Mouse (Mus musculus) megakaryocyte, adult 5-6 weeks (primary cell): ENCODE results near the gene Trmt61a. TPM values are rescaled to one million over a fixed set of nuclear protein-coding genes. Genes with fewer than 3 reads are reported as not detected.
"Not testable (repeated sequence)": the region's sequence is repeated elsewhere in the genome, so short reads cannot be mapped to it uniquely, and the experiment has no call there.

Experiments used
- ATAC-seq: 2 replicates; pipeline ENCODE4 v1.8.0; 2016; ENCODE audit warnings: mild to moderate bottlenecking, inconsistent platforms; ENCODE audit not compliant: poor library complexity, severe bottlenecking
- total RNA-seq, 2 experiments: library from RNA; stranded (forward) in 1 of 2; stranded (reverse) in 1 of 2; fragments of 153-499, 151-499 nt in 1 of 2; fragments of 221-1000, 200-1000 nt in 1 of 2; gene quantifications; 2 replicates each; pipeline versions ENCODE4 v1.2.3 to v1.2.4; 2015 to 2017

Gene Trmt61a
- total RNA-seq (2015) = 2.3 and 3.2 TPM in 2 replicates
- total RNA-seq (2017) = 2.2 and 3.8 TPM in 2 replicates

DNA sequence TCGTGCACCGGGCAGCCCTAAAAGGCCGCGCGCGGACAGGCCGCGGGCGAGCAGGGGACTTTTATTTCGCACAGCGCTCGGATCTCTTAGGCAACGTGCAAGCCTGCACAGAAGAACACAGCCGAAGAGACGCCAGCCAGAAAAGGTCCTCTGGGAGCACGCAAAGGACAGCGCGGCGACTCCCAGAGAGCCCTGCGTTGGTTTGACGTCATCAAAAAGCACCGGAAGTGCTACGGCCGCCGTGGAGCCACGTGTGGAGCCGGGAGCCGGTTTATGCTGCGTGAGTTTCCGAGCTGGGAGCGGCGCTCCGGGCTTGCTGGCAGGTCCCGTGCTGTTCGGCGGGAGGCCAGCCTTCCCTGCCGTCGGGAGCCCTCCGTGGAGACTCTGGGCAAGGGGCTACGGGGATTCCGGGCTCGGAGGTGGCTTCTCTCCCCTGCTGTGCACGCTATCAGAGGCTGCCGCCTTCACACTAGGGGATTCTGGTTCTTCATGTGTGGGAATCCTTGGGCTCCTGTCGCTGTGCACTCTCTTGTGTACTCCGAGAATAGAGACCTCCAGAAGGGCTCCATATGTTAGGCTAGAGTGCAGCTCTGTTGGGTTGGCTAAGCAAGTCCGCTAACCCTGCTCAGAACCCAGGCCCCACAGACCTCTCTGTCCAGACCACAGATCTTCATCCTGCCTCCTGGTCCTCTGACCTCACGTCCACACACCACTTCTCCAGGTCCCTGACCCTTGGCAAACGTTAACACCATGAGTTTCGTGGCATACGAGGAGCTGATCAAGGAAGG, at the start of gene Trmt61a:
Trmt61a (plus strand) TSS at position 224 of the 788 bp plus-strand sequence.
- peak; percentile 87 for ATAC-seq

DNA sequence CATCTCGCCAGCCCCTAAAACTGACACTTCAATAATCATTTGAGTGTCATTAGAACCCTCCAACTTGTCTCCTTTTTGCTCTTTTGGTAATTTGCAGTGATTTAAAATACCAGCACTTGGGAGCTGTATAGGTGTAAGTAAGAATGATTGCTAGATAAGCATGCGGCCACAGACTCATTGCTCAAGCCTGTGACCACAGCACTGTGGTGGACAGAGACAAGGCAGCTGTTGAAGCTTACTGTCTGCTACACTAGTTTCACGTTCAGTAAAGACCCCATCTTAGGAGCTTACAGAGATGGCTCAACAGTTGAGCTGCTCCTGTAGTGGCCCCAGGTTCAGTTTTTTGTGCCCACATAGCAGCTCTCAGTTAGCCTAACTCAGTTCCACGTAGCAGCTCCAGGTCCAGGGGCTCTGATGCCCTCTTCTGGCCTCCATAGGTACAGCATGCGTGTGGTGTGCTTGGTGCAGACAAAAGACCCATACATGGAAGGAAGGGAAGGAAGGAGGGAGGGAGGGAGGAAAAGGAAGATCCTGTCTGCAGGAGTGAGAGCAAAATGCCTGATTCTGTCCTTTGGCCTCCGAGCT, 29.8 kb upstream of the Trmt61a start:
- peak; percentile 86 for ATAC-seq

DNA sequence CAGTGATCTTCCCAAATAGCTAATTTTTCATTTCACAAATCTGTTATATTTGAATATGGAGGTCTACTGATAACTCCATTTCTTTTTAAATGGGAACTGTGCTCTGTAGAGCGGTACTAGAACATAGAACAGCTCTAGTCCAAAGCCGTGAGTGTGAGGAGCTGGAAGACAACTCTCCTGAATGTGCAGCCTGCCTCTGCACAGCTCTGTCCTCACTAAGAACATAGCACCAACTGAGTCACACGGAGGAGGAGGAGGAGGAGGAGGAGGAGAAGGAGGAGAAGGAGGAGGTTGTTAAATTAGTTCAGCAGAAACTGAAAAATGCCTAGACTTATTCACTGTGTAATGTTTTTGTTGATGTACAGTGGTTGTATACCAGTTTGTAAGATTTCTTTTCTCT, 25.0 kb upstream of the Trmt61a start:
- ATAC-seq = no peak

DNA sequence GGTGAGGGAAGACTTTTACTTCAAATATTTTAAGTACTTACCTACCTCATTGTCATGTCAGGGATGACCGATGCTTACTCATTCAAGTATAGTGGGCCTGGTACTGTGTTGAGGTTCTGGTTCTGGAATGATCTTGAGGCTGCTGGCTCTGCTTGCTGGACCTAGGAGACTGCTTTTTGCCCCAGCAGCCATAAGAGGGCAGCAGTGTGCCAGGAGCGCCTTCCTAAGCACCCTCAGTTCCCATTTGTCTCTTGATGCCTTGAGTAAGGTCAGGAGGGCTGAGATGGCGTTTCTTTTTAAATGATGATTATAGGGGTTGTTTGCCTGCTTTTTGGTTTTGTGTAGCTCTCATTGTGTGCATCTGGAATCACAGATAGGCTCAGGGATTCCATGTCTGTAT, 24.5 kb upstream of the Trmt61a start:
- ATAC-seq = peak; percentile 93

DNA sequence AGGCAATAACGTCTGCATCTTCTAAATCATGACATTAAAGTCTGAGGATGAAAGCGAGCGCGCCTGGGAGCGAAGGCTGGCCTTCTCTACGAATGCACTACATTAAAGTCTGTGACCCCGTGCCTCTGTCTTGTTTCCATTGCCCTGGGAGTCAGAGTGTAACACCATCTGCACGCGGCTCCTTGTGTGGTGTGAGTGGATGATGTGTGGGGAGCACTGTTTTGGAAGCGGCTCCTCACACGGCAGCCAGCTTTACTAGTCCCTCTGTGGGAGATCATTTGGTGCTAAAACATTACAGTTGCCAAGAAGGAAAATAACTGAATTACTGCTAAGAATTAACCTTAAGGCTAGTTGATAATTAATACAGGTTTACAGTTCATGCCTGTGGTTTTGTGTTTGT, 22.2 kb upstream of the Trmt61a start:
- no peak for ATAC-seq

DNA sequence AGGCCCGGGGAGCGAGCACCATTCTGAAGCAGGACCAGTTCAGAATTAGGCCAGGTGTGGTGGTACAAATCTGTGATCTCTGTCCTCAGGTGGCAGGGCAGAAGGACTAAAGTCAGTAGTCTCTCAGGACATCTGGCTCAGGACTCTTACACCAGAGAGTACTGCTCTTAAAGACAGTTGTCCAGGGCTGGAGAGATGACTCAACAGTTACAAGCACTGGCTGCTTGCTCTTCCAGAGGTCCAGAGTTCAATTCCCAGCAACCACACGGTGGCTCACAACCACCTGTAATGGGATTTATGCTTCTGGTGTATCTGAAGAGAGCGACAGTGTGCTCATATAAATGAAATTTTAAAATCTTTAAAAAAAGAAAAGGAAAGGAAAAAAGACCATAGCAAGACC, 18.6 kb upstream of the Trmt61a start:
- no peak for ATAC-seq

DNA sequence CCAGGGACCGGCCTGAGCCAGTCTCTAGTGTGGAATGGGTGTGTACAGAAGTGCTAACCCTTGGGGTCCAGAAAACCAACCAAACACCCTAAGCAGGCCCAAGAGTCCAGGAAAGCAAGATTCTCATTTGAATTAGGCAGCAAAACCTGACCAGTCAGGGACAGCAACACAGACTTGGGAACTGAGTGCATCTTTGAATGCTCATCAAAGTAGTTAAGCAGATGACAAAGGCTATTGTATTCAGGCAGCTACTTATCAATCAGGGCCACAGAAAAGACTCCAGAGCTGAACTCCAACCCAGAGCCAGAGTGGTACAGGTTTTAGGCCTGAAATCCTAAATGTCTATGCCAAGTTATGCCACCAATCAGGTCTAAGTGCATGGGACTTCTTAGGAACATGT, 17.3 kb upstream of the Trmt61a start:
- ATAC-seq = no peak

DNA sequence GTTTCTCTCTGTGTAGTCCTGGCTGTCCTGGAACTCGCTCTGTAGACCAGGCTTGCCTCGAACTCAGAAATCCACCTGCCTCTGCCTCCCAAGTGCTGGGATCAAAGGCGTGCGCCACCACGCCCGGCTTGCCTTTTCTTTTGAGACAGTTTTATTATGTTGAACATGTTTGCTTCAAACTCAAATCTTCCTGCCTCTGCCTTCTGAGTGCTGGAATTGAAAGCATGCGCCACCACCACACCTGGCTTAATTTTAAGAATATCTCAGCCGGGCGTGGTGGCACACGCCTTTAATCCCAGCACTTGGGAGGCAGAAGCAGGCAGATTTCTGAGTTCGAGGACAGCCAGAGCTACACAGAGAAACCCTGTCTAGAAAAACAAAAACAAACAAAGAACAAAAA, 16.4 kb upstream of the Trmt61a start:
- not testable (repeated sequence) for ATAC-seq

DNA sequence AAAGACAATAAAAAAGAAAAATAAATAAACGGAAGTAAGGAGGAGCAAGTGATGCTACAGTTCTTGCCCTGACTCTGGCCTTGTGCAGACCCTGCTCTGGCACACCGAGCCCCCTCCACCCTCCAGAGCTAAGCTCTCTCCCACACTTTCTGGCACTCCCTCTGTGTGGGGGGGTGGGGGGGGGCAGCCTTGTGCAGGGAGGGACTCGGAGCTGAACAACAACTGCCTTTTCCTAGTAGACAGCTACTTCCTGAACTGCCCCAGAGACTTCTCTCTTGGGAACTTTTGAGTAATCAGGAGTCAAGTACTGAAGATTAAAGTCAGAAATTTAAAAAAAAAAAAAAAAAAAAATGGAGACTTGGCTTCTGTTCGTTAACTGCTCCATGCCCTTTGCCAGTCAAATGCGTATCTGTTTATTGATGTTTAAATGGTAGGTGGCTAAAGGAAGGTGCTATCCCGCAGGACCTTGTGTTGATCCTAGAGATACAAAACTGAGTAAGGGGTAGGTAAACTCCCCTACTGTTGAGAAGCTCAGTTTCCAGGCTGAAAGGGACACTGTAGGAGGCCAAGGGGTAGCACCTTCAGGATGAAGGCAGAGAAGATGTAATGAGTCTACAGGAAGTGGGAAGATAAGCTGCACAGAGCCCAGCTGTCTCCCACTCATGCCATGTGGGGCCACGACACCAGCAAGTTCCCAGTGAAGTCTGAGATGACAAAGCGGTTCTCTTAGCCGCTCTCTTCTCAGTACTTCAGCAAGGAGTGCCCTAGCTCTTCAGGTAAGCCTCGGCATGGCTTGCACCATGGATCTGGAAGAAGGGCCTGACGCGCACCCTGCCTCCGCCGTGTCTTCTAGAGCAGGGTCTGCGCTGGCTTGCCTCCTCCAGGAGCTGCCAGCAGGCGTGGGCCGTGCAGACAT, 14.4 kb upstream of the Trmt61a start:
- no peak for ATAC-seq

DNA sequence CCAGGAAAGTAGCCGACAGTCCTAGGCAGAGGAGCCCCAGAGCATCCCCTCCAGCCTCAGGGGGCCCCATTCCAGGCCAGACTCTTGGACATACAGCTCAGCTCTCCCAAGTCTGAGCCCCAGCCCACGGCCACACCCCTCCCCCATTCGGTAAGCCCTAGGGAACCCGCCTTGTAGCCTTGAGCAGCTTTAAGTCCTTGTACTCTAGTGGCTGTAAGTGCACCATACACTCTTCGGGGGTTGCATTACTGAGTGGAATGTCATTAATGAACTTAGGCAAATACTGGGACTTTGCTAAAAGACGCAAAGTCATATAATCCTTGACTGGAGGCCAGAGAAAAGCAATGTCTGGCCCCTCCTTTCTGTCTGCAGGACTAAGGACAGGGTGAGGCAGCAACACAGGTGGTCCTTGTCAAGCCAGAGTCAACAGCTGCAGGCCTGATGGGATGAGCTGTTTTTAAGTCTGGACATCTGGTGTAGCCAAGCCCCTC, 13.7 kb upstream of the Trmt61a start:
- ATAC-seq = no peak

DNA sequence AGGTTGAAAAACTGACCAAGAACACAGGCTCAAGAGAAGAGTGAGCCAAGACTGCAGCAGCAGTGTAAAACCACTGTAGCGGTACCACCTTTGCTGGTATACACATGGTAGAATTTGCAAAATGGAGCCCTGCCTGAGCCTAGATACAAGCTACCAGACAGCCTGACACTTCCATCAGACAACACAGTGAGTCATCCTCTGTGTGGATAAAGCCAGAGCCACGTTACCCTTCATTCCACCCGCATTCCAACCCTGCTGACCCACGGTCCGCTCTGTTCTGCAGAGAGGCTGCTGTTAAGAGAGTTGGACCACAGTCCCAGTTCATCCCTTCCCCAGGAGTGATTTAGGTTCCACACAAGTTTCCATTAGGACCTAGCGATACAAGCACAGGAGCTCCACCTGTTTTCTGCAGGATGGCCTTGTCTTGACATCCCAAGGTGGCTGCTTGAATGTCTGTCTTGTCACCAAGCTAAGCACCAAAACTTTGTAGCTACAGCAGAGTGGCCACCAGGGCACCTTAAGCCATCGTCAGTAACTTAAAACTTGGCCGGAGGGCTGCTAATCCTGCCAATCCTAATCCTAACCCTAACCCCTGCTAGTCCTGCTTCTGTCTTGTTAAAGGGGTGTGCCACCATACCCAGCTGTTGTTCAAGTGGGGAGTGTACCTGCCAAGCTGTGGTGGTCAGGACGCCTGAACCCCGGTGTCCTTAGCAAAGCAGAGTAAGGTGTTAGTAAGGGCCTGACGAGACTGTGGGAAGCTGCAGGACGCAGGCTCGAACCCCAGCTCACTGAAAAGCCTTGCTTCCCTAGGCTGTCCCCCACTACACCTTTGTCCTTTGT, 12.6 kb upstream of the Trmt61a start:
- ATAC-seq = no peak

DNA sequence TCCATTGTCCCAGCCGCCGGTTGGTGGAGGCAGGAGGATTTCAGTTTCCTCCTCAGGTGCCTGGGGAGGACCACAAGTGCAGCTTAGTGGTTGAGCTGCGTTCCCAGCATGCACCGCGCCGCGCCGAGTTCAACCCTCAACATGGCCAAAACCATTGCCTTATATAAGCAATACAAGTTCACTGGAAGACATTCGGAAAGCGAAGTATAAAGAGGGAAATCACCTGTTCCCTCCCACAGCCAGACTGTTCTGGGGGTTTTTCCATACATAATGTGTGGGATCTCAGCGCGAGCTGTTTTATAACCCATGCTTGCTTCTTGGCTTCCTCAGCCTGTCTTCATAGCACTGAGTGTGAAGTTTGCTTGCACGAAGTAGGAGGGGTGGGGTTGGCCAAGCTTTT, 11.5 kb upstream of the Trmt61a start:
- no peak for ATAC-seq

DNA sequence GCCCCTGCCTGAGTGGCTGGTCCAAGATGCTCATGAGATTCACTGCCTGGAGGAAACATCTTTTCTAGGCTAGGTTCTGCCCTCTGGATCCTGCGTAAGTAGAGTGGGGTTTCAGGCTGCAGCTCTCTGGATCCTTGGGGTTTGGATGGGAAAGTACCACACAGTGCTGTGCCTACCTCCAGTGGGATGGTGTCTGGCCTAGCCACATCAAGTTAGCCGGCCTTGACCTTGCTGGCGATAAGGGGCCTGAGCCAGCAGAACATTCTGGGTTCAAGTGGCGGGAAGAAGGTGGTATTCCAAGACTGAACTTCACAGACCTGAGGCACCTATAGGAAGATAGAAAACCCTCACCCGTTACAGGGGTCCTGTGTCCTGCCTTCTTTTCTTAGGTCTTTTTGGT, 10.5 kb upstream of the Trmt61a start:
- ATAC-seq = no peak

DNA sequence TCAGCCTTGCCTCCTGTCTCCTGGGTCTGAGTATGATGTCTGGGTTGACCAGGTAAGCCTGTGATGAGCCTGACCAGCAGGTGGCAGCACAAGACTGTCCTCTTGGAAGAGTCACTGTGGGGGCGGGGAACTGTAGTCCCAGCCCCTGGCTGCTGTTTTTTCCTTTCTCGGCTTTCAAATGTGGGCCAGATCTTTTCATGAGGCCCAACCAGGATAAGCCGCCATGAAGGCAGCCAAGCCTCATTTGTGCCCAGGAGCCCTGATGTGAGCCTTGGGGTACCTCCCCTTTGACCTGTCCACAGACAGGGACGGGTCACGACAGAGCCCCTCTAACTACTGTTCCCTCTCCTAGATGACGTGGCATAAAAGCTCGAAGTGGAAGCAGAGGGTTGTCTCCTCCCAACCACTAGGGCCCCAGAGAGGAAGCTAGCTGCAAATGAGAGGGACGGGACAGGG, 9.4 kb upstream of the Trmt61a start:
- peak; percentile 73 for ATAC-seq

DNA sequence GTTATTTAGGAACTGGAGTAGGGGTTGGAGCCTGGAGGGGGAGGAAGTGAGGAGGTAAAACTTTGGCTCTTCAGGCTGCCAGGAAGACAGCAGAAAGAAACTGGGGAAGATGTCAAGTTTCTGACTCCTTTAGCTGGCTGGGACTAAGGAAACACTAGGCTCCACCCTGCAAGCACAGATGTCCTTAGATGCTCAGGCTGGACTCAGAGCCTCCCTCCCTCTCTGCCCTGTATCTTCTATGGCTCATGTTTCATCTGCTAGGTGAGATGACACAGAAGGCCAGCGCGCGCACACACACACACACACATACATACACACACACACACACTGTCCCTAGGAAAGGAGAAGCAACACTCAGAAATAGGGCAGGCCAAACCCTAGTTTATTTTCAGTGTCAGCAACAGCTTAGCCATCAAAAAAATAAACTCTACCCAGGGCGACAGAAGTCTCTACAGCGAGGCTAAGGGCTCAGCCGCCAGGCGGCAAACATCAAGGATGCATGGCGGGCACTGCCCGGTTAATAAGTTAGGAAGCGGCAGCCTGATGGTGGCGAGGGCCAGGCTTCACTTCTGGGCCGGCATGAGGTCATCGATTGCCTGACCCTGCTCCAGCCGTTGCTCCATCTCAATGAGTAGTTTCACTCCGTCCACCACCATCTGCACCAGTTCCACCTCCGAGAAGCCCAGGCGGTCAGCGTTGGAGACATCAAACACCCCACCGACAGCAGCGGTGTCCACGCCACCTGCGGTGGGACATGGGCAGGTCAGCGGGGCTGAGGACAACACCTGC, 8.7 kb upstream of the Trmt61a start:
- no peak for ATAC-seq

DNA sequence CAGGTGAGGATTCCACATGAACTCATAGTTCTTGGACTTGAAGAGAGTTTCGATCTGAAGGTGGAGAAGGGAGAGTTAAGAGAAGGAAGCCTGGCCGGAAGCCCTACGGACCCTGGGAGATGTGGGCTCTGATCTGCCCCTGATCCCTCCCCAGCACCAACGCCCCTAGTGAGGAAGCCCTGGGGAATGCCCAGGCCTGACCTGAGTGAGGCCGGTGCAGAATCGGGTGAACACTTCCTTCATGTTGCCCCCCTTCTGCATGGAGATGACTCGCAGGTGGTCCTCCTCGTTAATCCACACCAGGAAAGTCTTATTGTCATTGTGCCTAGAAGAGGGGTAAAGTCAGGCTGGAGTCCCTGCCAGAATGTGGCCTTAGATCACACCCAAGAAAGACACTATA, 7.9 kb upstream of the Trmt61a start:
- ATAC-seq = no peak

DNA sequence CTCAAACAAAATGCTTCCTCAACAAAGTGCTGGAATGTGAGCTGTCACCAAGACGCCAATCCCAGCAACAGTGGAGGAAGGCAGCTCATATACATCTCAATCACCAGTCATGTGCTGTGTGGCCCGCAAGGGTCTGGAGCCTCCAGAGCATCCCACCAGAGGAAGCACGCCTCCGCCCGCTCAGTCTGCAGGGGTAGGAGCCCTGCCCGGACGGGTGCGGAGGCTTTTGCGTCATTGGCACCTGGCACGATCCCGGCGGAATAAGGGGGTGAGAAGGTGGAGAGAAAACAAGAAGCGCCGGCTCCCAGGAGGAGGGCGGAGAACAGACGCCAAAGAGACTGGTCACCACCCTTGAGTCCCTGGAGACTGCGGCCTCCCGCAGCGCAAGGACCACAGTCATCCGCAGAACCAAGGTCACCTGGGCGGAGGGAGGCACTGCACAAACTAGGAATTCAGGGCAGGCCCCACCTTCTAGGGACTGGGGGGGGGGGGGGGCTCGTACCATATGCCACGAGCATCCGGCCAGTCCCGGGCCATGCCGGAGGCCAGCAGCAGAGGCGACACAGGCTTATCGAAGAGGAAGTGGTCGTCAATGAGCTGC, 7.4 kb upstream of the Trmt61a start:
- ATAC-seq = peak; percentile 23; the same call in 1 of the 2 replicates

DNA sequence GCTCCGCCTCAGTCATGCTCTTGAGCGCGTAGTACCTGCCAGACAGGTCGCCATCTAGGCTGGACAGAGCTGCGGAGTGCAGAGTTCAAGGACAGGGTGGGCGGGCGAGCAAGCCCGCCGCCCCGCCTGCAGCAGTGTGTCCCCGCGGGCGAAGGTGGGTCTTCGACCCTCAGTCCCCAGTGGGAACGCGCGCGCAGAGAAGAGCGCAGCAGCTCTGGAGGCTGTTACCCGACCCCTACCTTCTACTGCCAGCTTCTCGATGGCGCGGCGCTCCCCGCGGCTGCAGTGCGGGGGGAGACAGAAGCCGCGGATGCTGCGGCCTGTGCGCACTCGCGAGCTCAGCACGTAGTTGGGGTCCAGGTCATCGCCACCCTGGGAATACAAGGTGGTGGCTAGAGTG, 6.9 kb upstream of the Trmt61a start:
- no peak for ATAC-seq

DNA sequence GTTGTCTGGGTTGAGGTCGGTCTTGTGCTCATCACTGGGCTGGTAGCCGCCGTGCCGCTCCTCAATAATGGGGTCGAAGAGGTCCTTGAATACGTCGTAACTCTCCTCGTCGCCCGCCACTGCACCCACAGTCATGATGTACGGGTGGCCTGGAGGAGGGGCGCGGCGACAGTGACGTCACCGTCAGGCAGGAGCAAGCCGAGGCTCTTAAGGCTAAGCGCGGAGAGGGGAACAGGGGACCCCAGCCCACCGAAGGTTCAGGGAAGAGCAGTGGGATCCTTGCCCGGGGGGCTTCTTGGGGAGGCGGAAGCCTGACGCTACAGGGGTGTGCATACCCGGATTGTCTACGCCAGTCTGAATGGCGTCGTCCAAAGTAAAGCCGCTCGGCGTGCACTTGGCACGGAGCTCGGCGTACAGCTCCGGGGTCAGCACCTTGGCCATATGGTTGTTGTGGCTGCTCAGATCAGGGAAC, 6.4 kb upstream of the Trmt61a start:
- ATAC-seq = 0 out of 2 replicates have a peak, but pooled peaks have one; percentile 11
